Mouse (Mus musculus) kidney, adult 2 months (tissue): ENCODE results near the gene Gm49369. TPM values are rescaled to one million over a fixed set of nuclear protein-coding genes. Genes with fewer than 3 reads are reported as not detected.
"Not testable (repeated sequence)": the region's sequence is repeated elsewhere in the genome, so short reads cannot be mapped to it uniquely, and the experiment has no call there.

Source experiments
- DNase-seq: peaks from one replicate; pipeline ENCODE4 v3.0.0; 2021
- H3K27ac ChIP-seq: fragments of 200-500 bp; 2 replicates; pipeline ENCODE4 v1.5.1; 2012; ENCODE audit warnings: low read depth, low read length, control low read depth, inconsistent platforms; ENCODE audit not compliant: insufficient read depth
- H3K27me3 ChIP-seq: fragments of 200-500 bp; replicated peaks from 2 replicates; pipeline ENCODE4 v1.6.1; 2012; ENCODE audit warnings: mild to moderate bottlenecking, moderate library complexity, low read length, inconsistent platforms; ENCODE audit not compliant: control insufficient read depth, insufficient read depth
- H3K36me3 ChIP-seq: fragments of 200-500 bp; 2 replicates; pipeline ENCODE4 v1.6.1; 2012; ENCODE audit warnings: mild to moderate bottlenecking, moderate library complexity, low read length, inconsistent platforms; ENCODE audit not compliant: control insufficient read depth, insufficient read depth
- H3K4me1 ChIP-seq: fragments of 200-500 bp; 2 replicates; pipeline ENCODE4 v1.6.1; 2011; ENCODE audit warnings: low read length; ENCODE audit not compliant: control insufficient read depth, insufficient read depth
- H3K4me3 ChIP-seq: fragments of 200-500 bp; 2 replicates; pipeline ENCODE4 v1.5.1; 2011; ENCODE audit warnings: mild to moderate bottlenecking, low read depth, low read length, control low read depth; ENCODE audit not compliant: insufficient read depth
- CTCF ChIP-seq: fragments of 200-500 bp; conservative IDR thresholded peaks from 2 replicates; pipeline ENCODE4 v1.5.1; 2011; ENCODE audit warnings: low read depth, mild to moderate bottlenecking, control low read depth, low read length, moderate library complexity, mixed read lengths; ENCODE audit not compliant: insufficient read depth, insufficient read length
- POLR2A ChIP-seq: fragments of 200-500 bp; IDR thresholded peaks from one replicate; pipeline ENCODE4 v1.6.1; 2011; ENCODE audit warnings: low read depth, low read length, control low read depth
- WGBS: fragments of 180-500 bp; shearing (Covaris S2); methylation state at CpG from one replicate; pipeline ENCODE4 v1.1.7; 2018; 5-methylcytosine and 5-hydroxymethylcytosine counted together
- polyA plus RNA-seq: library from polyadenylated mRNA; depleted of rRNA; stranded (reverse); fragments of >200 nt; gene quantifications from 2 replicates; pipeline ENCODE4 v1.2.3, GENCODE M21; 2012

The Gm49369 gene
- polyA plus RNA-seq, 1 experiment, result 0.36 TPM

- no peaks in the 10 kb centered on the region for H3K4me1 ChIP-seq
- DNase-seq, result peak; percentile 2
- H3K4me3 ChIP-seq, result no peak overlapping the region
- WGBS, result 65% methylated on average over 3 of the region's 3 CpGs
- no peaks in the 10 kb centered on the region for H3K36me3 ChIP-seq
- no peaks in the 10 kb centered on the region for H3K27me3 ChIP-seq
- TF ChIP-seq POLR2A, result no peak
- TF ChIP-seq CTCF, result no peak
- H3K27ac ChIP-seq, result no peak overlapping the region
Observed at GRCm38 (mm10) chr7:142342247-142342640, 40.2 kb downstream of the Gm49369 start.

DNA sequence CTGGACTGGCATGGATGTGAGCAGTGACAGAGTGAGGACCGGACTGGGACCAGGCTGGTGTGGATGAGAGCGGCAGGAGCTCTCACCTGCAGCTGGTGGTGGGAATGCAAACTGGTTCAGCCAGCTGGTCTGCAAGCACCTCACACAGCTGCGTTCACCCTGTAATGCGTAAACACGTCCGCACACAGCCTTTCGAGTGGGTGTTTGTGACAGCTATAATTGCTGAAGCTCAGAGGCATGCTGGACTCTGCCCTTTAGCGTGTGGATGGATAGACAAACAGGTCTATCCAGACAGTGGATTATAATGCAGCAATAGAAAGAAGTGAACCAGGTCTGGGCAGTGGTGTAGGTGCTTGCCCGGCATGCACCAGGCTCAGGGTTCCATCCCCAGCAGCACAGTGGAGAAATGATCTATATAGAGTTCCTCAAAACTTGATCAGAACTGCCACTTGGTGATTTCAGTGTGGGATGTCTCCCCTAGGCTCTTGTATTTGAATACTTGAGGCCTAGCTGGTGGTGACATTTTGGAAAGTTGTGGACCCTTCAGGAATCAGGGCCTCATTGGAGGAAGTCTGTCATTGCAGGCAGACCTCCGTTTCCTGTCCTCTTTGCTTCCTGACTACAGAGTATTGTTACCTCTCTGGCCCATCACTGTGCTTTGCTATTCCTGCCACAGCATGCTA lies 40.8 kb downstream of the Gm49369 start:
- H3K4me1 ChIP-seq, result no peaks in the 10 kb centered on the region
- no peaks in the 10 kb centered on the region for H3K36me3 ChIP-seq
- no peak for TF ChIP-seq POLR2A
- no peak for TF ChIP-seq CTCF
- H3K4me3 ChIP-seq, result no peak overlapping the region
- H3K27me3 ChIP-seq, result no peaks in the 10 kb centered on the region
- 66% methylated on average over 10 of the region's 10 CpGs for WGBS
- no peak for DNase-seq
- no peak overlapping the region for H3K27ac ChIP-seq

DNA sequence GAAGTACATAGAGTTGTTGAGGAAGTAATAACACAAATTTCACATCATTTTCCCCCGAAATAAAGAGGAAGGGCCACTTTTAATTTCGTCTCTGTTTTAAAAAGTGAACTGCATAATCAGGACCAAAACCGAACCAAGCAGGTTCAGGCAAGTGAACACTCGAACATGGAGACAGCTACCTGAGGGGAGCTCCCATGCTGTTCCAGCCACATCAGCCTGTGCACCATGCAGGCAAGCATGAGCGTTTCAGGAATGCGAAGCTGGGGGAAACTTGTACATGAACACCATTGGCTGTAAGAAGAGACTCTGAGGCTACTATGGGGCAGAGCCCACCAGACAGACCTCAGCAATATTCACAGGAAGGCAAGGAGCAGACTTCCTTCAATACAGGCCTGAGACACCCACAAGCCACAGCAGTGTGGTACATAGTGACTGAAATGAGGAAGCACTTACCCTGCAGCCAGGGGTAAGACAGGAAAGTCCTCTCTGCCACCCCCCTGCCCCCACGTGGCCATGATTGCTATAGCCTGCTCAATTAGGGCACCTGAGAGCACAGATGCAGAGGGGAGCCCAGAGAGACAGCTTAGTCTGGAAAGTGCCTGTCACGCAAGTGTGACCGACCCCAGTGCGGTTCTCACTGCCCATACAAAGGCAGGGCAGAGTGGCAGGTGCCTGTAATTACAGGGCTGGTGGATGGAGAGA lies 42.0 kb downstream of the Gm49369 start:
- Histone ChIP-seq H3K4me1 (no peaks in the 10 kb centered on the region), H3K27me3 (no peaks in the 10 kb centered on the region), H3K27ac (no peak overlapping the region), H3K36me3 (no peaks in the 10 kb centered on the region), H3K4me3 (no peak overlapping the region)
- no peak for DNase-seq
- TF ChIP-seq CTCF, result 0 out of 2 replicates have a peak, but pooled peaks have one; percentile 1
- TF ChIP-seq POLR2A, result no peak
- WGBS, result 58% methylated on average over 10 of the region's 10 CpGs

DNA sequence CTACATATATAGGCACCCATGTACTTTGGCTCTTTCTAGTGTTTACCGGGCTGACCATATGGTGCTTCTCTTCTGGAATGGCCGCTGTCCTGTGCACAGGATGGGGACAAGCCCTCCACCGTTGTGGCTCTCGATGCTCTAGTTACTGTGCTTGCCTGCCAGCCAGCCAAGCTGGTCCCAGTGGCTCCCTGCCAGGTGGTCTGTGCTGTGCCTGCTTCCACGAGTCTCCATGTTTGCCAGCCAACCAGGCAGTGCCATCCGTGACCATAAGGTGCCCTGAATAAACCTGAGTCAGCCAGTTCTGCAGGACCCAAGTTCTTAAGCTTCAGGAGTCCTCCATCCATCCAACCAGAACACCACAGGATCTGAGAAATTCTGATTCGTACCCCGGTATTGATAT lies 47.3 kb downstream of the Gm49369 start:
- DNase-seq, result no peak
- no peaks in the 10 kb centered on the region for H3K36me3 ChIP-seq
- TF ChIP-seq CTCF (no peak), POLR2A (no peak)
- no peaks in the 10 kb centered on the region for H3K4me1 ChIP-seq
- H3K4me3 ChIP-seq, result no peak overlapping the region
- H3K27ac ChIP-seq, result no peak overlapping the region
- no peaks in the 10 kb centered on the region for H3K27me3 ChIP-seq
- WGBS, result 81% methylated on average over 8 of the region's 8 CpGs

DNA sequence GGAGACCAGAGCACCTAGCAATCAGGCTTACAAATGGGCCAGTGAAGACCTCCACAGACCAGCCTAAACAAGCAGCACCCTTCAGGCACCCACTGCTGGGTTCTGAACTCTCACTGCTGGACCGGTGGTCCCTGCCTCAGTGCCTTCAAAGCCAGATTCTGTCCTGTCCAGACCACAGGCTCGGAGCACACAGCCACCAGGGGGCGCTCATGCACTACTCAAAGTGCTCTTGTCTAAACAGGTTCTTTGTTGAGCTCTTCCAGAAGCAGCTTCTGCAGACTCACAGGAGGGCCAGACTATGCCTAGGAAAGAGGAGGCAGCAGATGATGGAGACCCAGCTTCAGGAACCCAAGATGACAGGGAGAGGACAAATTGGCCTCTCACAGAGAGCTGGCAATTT lies 48.2 kb downstream of the Gm49369 start:
- TF ChIP-seq POLR2A (no peak), CTCF (peak; percentile 95)
- no peaks in the 10 kb centered on the region for H3K4me1 ChIP-seq
- peak; percentile 79 for DNase-seq
- no peaks in the 10 kb centered on the region for H3K36me3 ChIP-seq
- 1% methylated on average over 3 of the region's 3 CpGs for WGBS
- no peak overlapping the region for H3K27ac ChIP-seq
- no peaks in the 10 kb centered on the region for H3K27me3 ChIP-seq
- H3K4me3 ChIP-seq, result no peak overlapping the region

GRCm38 (mm10) chr7:142332741-142333140 lies 49.7 kb downstream of the Gm49369 start:
- 98% methylated on average over 6 of the region's 9 CpGs for whole genome bisulfite sequencing
- H3K4me1 ChIP-seq, H3K27ac ChIP-seq, H3K27me3 ChIP-seq, DNase-seq, H3K36me3 ChIP-seq, H3K4me3 ChIP-seq: not testable (repeated sequence)

DNA sequence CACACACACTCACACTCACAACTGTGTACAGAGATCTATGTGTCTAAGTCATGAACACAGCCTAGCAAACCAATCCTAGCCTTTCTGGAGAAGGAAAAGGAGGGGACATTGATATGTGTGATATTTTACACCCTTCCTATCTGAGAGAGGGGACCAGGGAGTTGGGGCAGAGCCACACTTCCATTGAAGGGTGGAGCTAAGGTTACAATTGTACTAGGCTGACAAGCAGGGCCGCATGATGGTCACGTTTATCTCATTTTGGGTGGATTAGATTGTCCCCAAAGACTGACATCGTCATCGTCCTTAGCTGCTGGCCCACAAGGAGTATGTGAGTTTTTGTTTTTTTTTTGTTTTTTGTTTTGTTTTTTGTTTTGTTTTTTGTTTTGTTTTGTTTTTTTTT lies 51.2 kb downstream of the Gm49369 start:
- 85% methylated on average over 4 of the region's 4 CpGs for WGBS
- Histone ChIP-seq H3K4me3 (no peak overlapping the region), H3K4me1 (no peaks in the 10 kb centered on the region), H3K36me3 (no peaks in the 10 kb centered on the region), H3K27me3 (no peaks in the 10 kb centered on the region), H3K27ac (no peak overlapping the region)
- TF ChIP-seq POLR2A, result no peak
- TF ChIP-seq CTCF, result no peak
- no peak for DNase-seq
